Mouse (Mus musculus): ENCODE data around the gene Fam122c. TPM values are rescaled to one million over a fixed set of nuclear protein-coding genes. Genes with fewer than 3 reads are reported as not detected.

Gene Fam122c
- not detected in 2 replicates for polyA plus RNA-seq (2012; rRNA removed; ENCODE audit: low replicate concordance)

DNA sequence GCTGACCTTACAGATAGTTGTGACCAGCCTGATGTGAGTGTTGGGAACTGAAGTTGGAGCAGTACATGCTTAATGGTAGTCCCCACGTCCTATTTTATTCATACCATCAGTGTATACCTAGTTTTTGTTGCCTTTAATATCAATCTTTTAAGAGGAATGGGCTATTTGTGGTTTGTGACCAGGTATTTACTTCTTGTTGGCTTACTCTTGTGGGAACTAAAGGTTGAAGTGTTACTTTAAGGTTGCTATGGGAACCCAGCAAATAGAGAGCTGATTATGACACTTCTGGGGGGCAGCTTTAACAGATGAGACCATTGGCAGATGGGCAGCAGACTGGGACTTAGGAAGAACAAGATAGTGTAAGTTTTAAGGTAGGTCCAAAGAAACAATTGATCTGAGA, at the start of gene Fam122c:
TSS of gene Fam122c (plus strand) at position 301 of the 400 bp plus-strand sequence.

DNA sequence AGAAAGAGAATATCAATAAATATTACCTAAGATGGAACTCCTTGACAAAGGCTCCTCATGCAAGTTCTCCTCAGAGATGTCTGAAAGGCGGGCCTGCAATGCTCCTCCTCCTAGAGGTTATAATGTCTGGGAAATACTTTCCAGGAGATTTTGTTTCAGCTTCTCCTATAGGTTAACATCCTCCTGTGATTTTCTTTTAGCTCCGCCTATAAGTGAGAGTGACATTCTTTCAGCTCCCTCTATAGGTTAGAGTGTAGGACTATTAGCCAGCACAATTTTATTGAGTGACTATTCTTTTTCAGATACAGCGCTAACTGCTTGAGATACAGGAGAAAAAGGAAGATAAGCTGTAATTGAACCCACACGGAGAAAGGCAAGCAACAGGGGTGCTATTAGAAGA, 33.2 kb upstream of the Fam122c start, which contains the start of gene Plac1:
TSS of gene Plac1 (minus strand) at position 101 of the 400 bp plus-strand sequence.

DNA sequence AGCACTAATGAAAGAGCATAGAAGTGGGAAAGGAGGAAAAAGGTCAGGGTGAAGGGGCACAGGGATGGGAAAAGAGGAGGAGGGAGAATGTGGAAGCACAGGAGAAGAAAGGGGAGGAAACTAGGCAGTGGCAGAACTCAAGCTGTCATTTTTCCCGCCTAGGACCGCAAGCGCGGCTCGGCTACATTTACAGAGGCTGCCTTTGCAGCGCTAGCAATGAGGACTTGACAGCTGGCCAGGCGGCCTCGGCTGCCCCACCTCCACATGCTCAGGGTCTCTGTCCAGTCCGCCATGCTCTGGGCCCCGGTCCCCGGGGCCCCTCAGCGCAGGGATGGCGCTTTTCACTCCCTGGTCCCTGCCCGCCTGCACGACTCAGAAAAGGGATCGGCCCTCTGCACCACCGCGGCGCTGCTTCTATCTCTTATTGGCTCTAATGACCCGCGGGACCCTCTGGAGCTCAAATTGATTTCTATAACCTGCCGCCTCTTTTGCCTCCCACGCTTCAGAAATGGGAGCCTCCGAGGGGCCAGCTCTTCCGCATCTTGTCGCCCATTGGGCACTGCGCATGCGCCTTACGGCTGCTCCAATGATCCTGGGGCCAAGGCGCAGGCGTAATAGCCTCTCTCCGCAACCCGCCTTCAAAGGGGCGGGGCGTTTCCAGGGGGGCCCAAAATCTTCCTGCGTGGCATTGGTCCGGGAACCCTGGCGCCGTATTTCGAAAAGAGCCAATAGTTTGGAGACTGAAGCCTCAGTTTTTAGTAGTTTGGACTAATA, 3.7 kb upstream of the Fam122c start, which contains the start of gene Fam122b:
TSS of gene Fam122b (minus strand) at position 517 of the 774 bp plus-strand sequence.

DNA sequence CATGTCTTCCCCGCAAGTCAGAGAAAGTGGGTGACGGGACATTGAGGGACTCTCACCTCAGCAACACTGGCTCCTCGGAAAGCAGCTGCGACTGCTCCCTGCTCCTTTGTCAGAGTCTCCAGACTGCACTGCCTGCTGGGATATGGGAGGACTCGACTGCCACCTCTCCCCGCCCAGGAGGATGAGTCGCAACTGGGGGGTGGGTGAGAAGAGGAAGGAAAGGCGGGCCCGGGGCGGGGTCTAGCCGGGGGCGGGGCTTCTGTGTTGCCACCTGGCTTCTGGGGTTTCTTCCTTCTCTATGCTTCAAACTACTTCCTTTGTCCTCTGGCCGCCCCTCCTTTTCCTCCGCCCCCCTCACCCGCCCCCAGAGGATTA, 97.1 kb downstream of the Fam122c start, which contains the start of gene Mospd1:
TSS of gene Mospd1 (minus strand) at position 137 of the 375 bp plus-strand sequence.

Other genes starting within 250 kb of the Fam122c start
- gene Plac1, start 33.3 kb upstream of the Fam122c start, polyA plus RNA-seq (2012; rRNA removed; ENCODE audit: low replicate concordance), result 0.19 and 0.27 TPM in 2 replicates
- 2.0 and 2.2 TPM in 2 replicates for gene Fam122b, start 3.6 kb upstream of the Fam122c start, polyA plus RNA-seq (2012; rRNA removed; ENCODE audit: low replicate concordance)
- gene Mospd1, start 97.1 kb downstream of the Fam122c start, polyA plus RNA-seq (2012; rRNA removed; ENCODE audit: low replicate concordance), result 5.5 and 8.3 TPM in 2 replicates
- gene Etd, start 161.5 kb downstream of the Fam122c start, polyA plus RNA-seq (2012; rRNA removed; ENCODE audit: low replicate concordance), result not detected in 2 replicates